In genomic region chr17:29258025-29258558, GRCm38 (mm10) we compare ENCODE assay signal across 12 mouse cellular contexts. TPM values are rescaled to one million over a fixed set of nuclear protein-coding genes. Genes with fewer than 3 reads are reported as not detected.
DNase-seq lines count a peak whose midpoint lies in the region; ATAC-seq and TF ChIP-seq lines count a peak whose summit lies in the region.
"Had no signal": no experiment of that assay in that cellular context is flagged by ENCODE, and none has a peak within 500 bp of the region (broad histone marks: within the 10 kb centered on the region; RNA-seq: fewer than 3 reads in every experiment).

No protein-coding gene starts in this region.

- no peaks in the 10 kb centered on the region for H3K9me3 ChIP-seq in heart, embryonic 10.5 days
- H3K9me3 ChIP-seq in liver, postnatal 0 days (ENCODE audit: low read length) = no peaks in the 10 kb centered on the region
- no peaks in the 10 kb centered on the region for H3K9me3 ChIP-seq in liver, embryonic 12.5 days (replicated peaks)
- H3K9me3 ChIP-seq in embryonic facial prominence, embryonic 10.5 days = no peaks in the 10 kb centered on the region
- no peaks in the 10 kb centered on the region for H3K9me3 ChIP-seq in stomach, embryonic 15.5 days
- H3K9me3 ChIP-seq: embryonic facial prominence, embryonic 15.5 days had no signal

- H3K4me1 ChIP-seq in heart, embryonic 10.5 days = peaks cover 78% of the 10 kb centered on the region
- peaks cover 52% of the 10 kb centered on the region for H3K4me1 ChIP-seq in liver, postnatal 0 days (ENCODE audit: insufficient read depth)
- peaks cover 69% of the 10 kb centered on the region for H3K4me1 ChIP-seq in liver, embryonic 12.5 days
- peaks cover 46% of the 10 kb centered on the region for H3K4me1 ChIP-seq in embryonic facial prominence, embryonic 10.5 days
- peaks cover 29% of the 10 kb centered on the region for H3K4me1 ChIP-seq in stomach, embryonic 15.5 days

- no peak overlapping the region for H3K9ac ChIP-seq in liver, postnatal 0 days (replicated peaks)
- no peak overlapping the region for H3K9ac ChIP-seq in liver, embryonic 12.5 days
- H3K9ac ChIP-seq in stomach, embryonic 15.5 days = no peak overlapping the region
- H3K9ac ChIP-seq: embryonic facial prominence, embryonic 15.5 days had no signal

- peaks cover 76% of the 10 kb centered on the region for H3K36me3 ChIP-seq in heart, embryonic 10.5 days
- peaks cover 33% of the 10 kb centered on the region for H3K36me3 ChIP-seq in liver, postnatal 0 days (replicated peaks; ENCODE audit: insufficient read depth, low read length)
- H3K36me3 ChIP-seq in liver, embryonic 12.5 days = peaks cover 89% of the 10 kb centered on the region
- peaks cover 89% of the 10 kb centered on the region for H3K36me3 ChIP-seq in embryonic facial prominence, embryonic 10.5 days (replicated peaks)
- H3K36me3 ChIP-seq in stomach, embryonic 15.5 days = peaks cover 43% of the 10 kb centered on the region

- no peak overlapping the region for H3K4me3 ChIP-seq in heart, embryonic 10.5 days
- no peak overlapping the region for H3K4me3 ChIP-seq in liver, postnatal 0 days (ENCODE audit: low read depth, low read length)
- H3K4me3 ChIP-seq in liver, embryonic 12.5 days = no peak overlapping the region
- peak overlapping the region; percentile 11; the same call in 1 of the 2 replicates for H3K4me3 ChIP-seq in embryonic facial prominence, embryonic 10.5 days
- no peak overlapping the region for H3K4me3 ChIP-seq in stomach, embryonic 15.5 days (replicated peaks)
- H3K4me3 ChIP-seq: embryonic facial prominence, embryonic 15.5 days had no signal

- peak overlapping the region; percentile 71; the same call in 1 of the 2 replicates for H3K27ac ChIP-seq in heart, embryonic 10.5 days
- peak overlapping the region; percentile 78 for H3K27ac ChIP-seq in liver, postnatal 0 days (ENCODE audit: low read depth)
- H3K27ac ChIP-seq in liver, embryonic 12.5 days = no peak overlapping the region
- H3K27ac ChIP-seq in embryonic facial prominence, embryonic 10.5 days (replicated peaks) = no peak overlapping the region
- H3K27ac ChIP-seq in stomach, embryonic 15.5 days = peak overlapping the region; percentile 62; the same call in 1 of the 2 replicates
- H3K27ac ChIP-seq: embryonic facial prominence, embryonic 15.5 days had no signal

- H3K4me2 ChIP-seq in liver, postnatal 0 days (ENCODE audit: low read depth, low read length) = 0 out of 2 replicates have a peak overlapping the region, but pooled peaks have one; percentile 4
- H3K4me2 ChIP-seq in liver, embryonic 12.5 days = no peak overlapping the region
- no peak overlapping the region for H3K4me2 ChIP-seq in stomach, embryonic 15.5 days
- H3K4me2 ChIP-seq: embryonic facial prominence, embryonic 15.5 days had no signal

- 85% methylated on average over 10 of the region's 10 CpGs for WGBS in heart, embryonic 10.5 days
- WGBS in liver, postnatal 0 days (ENCODE audit: insufficient replicate concordance) = 78% methylated on average over 10 of the region's 10 CpGs
- 79% methylated on average over 10 of the region's 10 CpGs for WGBS in liver, embryonic 12.5 days (ENCODE audit: insufficient replicate concordance)
- 77% methylated on average over 10 of the region's 10 CpGs for WGBS in embryonic facial prominence, embryonic 10.5 days
- WGBS in stomach, embryonic 15.5 days = 75% methylated on average over 10 of the region's 10 CpGs

- DNase-seq in heart, embryonic 10.5 days (ENCODE audit: low spot score) = no peak
- no peak for DNase-seq in heart, adult 18-20 months
- DNase-seq in liver, postnatal 0 days = no peak
- peak; percentile 41 for DNase-seq in embryonic facial prominence, embryonic 10.5 days (ENCODE audit: low spot score)
- DNase-seq in cerebellum, adult 8-10 months = no peak
- no peak for DNase-seq in thymus, adult 18-20 months
- DNase-seq: cerebellum, adult 9-11 months; lung, postnatal 36 days had no signal

- no peak for TF ChIP-seq CTCF in liver, postnatal 0 days (IDR thresholded peaks at IDR 0.05; ENCODE audit: low read depth)

- no peak for ATAC-seq in liver, postnatal 0 days
- no peak for ATAC-seq in liver, embryonic 12.5 days
- ATAC-seq in stomach, embryonic 15.5 days (ENCODE audit: insufficient read depth, low FRiP score, low read depth) = peak; percentile 19; the same call in 1 of the 2 replicates
- ATAC-seq: midbrain, embryonic 16.5 days had no signal

- TF ChIP-seq EP300 in liver, postnatal 0 days (IDR thresholded peaks at IDR 0.05; ENCODE audit: low read depth) = no peak

- H3K27me3 ChIP-seq in heart, embryonic 10.5 days (ENCODE audit: insufficient read depth, poor library complexity, severe bottlenecking) = no peaks in the 10 kb centered on the region
- no peaks in the 10 kb centered on the region for H3K27me3 ChIP-seq in liver, postnatal 0 days (ENCODE audit: insufficient read depth, low read length)
- no peaks in the 10 kb centered on the region for H3K27me3 ChIP-seq in liver, embryonic 12.5 days (replicated peaks)
- no peaks in the 10 kb centered on the region for H3K27me3 ChIP-seq in embryonic facial prominence, embryonic 10.5 days (replicated peaks; ENCODE audit: low read depth, poor library complexity, severe bottlenecking)
- H3K27me3 ChIP-seq in stomach, embryonic 15.5 days (replicated peaks) = no peaks in the 10 kb centered on the region
- H3K27me3 ChIP-seq: embryonic facial prominence, embryonic 15.5 days had no signal

RNA-seq across cellular contexts. Expression of gene Ppil1, which starts 5.9 kb away (rescaled TPM):
- 147 and 188 TPM in 2 replicates for polyA plus RNA-seq in heart, embryonic 10.5 days (2016; fragmentation: Nextera tagmentation; extraction: Ambion mirVana)
- 10 to 100 TPM; 34.9 to 36.5 TPM for total RNA-seq in heart, adult 18-20 months (2021)
- 36.1 and 42.1 TPM in 2 replicates for polyA plus RNA-seq in liver, postnatal 0 days (2015; fragmentation: Nextera tagmentation; extraction: Ambion mirVana)
- 123 and 126 TPM in 2 replicates for polyA plus RNA-seq in liver, embryonic 12.5 days (2016; fragmentation: Nextera tagmentation; extraction: Ambion mirVana)
- 219 and 227 TPM in 2 replicates for polyA plus RNA-seq in embryonic facial prominence, embryonic 10.5 days (2016; fragmentation: Nextera tagmentation; extraction: Ambion mirVana)
- 148 and 150 TPM in 2 replicates for polyA plus RNA-seq in stomach, embryonic 15.5 days (2015; fragmentation: Nextera tagmentation; extraction: Ambion mirVana)

RNA-seq across cellular contexts. Expression of gene BC004004, which starts 10.5 kb away (rescaled TPM):
- 79.2 and 94.0 TPM in 2 replicates for polyA plus RNA-seq in heart, embryonic 10.5 days (2016; fragmentation: Nextera tagmentation; extraction: Ambion mirVana)
- total RNA-seq in heart, adult 18-20 months (2021) = 100 to 1,000 TPM; 297 to 354 TPM
- 101 and 105 TPM in 2 replicates for polyA plus RNA-seq in liver, postnatal 0 days (2015; fragmentation: Nextera tagmentation; extraction: Ambion mirVana)
- polyA plus RNA-seq in liver, embryonic 12.5 days (2016; fragmentation: Nextera tagmentation; extraction: Ambion mirVana) = 51.5 and 54.6 TPM in 2 replicates
- polyA plus RNA-seq in embryonic facial prominence, embryonic 10.5 days (2016; fragmentation: Nextera tagmentation; extraction: Ambion mirVana) = 47.8 and 49.5 TPM in 2 replicates
- polyA plus RNA-seq in stomach, embryonic 15.5 days (2015; fragmentation: Nextera tagmentation; extraction: Ambion mirVana) = 81.6 and 87.1 TPM in 2 replicates

RNA-seq across cellular contexts. Expression of gene Cpne5, which starts 20.1 kb away (rescaled TPM):
- 18.0 and 23.3 TPM in 2 replicates for polyA plus RNA-seq in heart, embryonic 10.5 days (2016; fragmentation: Nextera tagmentation; extraction: Ambion mirVana)
- total RNA-seq in heart, adult 18-20 months (2021) = 1 to 10 TPM; 3.9 to 5.0 TPM
- 0.33 and 0.46 TPM in 2 replicates for polyA plus RNA-seq in liver, postnatal 0 days (2015; fragmentation: Nextera tagmentation; extraction: Ambion mirVana)
- 0.18 and 0.33 TPM in 2 replicates for polyA plus RNA-seq in liver, embryonic 12.5 days (2016; fragmentation: Nextera tagmentation; extraction: Ambion mirVana)
- polyA plus RNA-seq in embryonic facial prominence, embryonic 10.5 days (2016; fragmentation: Nextera tagmentation; extraction: Ambion mirVana) = 3.6 and 4.7 TPM in 2 replicates
- polyA plus RNA-seq in stomach, embryonic 15.5 days (2015; fragmentation: Nextera tagmentation; extraction: Ambion mirVana) = 9.2 and 10.3 TPM in 2 replicates

RNA-seq across cellular contexts. Expression of gene Pi16, which starts 59.4 kb away (rescaled TPM):
- 1.9 and 2.6 TPM in 2 replicates for polyA plus RNA-seq in heart, embryonic 10.5 days (2016; fragmentation: Nextera tagmentation; extraction: Ambion mirVana)
- 10 to 100 TPM; 22.7 to 29.1 TPM for total RNA-seq in heart, adult 18-20 months (2021)
- 2.1 and 2.2 TPM in 2 replicates for polyA plus RNA-seq in liver, postnatal 0 days (2015; fragmentation: Nextera tagmentation; extraction: Ambion mirVana)
- 0.37 and 0.59 TPM in 2 replicates for polyA plus RNA-seq in liver, embryonic 12.5 days (2016; fragmentation: Nextera tagmentation; extraction: Ambion mirVana)
- polyA plus RNA-seq in embryonic facial prominence, embryonic 10.5 days (2016; fragmentation: Nextera tagmentation; extraction: Ambion mirVana) = 0.65 and 0.91 TPM in 2 replicates
- 1.6 and 1.9 TPM in 2 replicates for polyA plus RNA-seq in stomach, embryonic 15.5 days (2015; fragmentation: Nextera tagmentation; extraction: Ambion mirVana)

Comparison
In these comparisons a context has a peak if more than half of its experiments do, and no peak if none do; other contexts are left out.
1. H3K27ac ChIP-seq: peak in heart, embryonic 10.5 days (single experiment), liver, postnatal 0 days (single experiment) and stomach, embryonic 15.5 days (single experiment); none in liver, embryonic 12.5 days (single experiment) and embryonic facial prominence, embryonic 10.5 days (single experiment).